Mouse (Mus musculus): ENCODE measurements around the gene Rmnd5b.
A peak's percentile ranks its signal among the peaks of the same experiment; 100 is the strongest.
"Not testable (repeated sequence)": the region's sequence is repeated elsewhere in the genome, so short reads cannot be mapped to it uniquely, and the experiment has no call there.

The Rmnd5b gene

DNA sequence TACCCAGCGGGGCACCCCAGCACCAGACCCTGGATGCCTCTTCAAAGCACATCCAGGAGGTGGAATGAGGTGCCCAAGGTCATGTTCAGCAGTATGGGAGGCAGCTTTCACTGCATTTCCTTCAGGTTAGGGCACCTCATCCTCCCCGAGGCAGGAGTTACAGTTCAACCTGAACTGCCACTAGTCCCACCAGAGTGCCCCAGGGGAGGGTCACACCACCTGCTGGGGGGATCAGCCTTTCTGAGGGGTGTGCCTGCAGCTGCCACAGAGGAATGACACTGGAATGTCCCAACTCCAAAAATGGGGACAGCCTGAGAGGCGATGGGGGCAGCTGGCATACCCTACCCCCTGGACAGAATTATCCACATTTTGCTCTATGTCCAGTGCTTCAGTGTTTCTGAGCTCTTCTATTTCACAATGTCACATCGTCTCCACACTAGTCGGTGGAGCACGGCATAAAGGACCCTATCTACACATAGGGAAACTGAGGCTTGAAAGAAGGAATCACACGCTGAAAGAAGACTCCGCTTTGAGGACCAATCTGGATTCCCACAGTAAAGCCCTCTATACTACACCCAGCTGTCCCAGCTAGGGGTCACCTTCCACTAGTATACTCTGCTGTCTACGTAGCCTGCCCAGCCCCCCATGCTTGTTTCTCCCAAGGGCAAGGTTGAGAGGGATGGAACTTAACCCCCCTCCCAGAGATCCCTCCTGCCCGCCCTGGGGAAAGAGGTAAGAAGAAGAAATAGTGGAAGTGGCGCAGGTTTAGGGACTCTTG lies 13.6 kb upstream of the Rmnd5b start:
- peak; percentile 26 for DNase-seq

DNA sequence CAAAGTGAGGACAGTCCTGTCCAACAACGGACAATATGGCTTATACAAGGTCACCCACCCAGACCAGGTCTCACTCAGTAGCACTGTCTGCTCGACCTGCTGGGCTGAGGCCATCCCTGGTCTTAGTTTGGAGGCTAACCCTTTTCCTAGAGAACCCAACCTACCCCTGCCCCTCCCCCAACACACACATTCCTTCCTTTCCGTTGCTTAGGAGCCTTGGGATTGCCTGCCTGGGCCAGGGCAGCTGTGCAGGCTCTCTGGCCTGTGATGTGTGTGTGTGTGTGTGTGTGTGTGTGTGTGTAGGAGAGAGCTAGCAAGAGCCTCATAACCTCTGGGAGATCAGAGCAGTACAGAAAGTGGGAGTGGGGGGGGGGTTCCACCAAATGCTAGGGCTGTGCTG lies 12.9 kb upstream of the Rmnd5b start:
- peak; percentile 49 for DNase-seq

DNA sequence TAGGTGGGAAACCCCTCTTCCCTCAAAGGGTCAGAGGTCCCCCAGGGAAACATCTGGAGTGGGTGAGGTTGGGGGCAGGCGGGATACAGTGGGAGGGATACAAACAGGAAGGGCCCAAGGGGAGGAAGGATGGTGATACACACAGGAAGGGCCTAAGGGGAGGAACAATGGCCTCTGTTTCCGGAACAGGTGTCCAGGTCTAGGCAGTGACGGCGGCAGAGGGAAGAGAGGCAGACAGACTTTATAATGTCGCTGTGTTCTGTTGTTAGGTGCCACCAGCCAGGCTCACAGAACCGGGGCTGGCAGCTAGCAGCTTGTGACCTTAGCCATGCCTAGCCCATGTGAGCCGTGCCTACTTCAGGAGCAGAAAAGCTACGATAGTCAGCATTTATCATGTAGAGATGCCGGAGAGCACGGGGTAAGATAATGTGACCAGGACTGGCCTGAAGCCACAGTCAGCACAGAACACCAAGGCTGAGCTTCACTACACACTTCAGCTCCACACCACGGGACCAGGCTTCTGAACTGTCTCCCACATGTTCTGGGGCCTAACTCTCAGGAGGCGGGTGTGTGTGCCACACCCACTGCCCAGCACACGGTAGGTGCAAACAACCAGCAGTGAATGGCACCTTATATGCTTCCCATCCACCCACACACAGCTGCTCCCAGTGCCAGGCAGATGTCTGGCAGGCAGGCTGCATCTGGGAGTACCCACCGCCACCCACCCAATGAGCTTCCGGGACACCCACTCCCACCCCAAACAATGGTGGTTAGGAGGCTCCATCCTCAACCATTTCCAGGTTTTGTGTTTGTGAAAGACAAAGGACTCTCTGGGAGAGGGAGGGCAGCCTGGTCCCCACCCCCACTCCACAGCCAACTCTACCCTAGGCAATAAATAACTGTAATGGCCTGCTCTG lies 11.3 kb upstream of the Rmnd5b start:
- no peak for DNase-seq

DNA sequence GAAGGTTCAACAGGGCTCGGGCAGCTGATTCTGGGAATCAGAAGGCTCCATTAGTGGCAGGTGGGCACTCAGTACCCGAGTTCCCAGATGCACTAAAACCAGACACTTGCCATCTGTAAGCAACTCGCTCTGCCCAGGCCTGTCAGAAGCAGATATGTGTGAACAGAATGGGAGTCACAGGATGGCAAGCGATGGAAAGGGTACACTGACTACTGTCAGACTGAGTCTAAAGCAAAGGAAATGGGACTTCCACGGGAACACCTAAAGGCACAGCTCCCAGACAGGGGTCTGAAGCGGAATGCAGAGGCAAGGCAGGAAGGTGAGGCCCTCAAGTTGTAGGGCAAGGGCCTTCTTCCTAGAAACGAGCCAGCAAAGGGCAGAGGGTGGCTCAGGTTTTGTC lies 10.5 kb upstream of the Rmnd5b start:
- no peak for DNase-seq

DNA sequence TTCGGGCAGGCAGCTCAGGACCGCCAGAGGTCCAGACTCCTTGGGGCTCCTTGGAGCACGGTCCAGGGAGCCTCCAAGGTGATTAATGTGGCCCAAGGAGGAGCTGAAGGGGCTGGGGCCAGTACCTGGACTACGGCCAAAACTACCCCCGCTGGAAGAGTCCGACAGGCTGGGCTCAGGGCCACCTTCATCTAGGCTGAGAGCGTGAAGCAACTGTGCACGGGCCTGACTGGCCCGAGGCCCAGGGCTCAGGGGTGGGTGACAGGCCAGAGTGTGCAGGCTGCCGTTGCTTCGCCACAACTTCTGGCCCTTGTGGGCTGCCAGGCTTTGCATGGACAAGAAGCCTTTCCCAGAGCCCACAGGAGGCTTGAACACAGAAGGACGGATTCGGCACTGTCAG lies 9.6 kb upstream of the Rmnd5b start:
- DNase-seq, result no peak

DNA sequence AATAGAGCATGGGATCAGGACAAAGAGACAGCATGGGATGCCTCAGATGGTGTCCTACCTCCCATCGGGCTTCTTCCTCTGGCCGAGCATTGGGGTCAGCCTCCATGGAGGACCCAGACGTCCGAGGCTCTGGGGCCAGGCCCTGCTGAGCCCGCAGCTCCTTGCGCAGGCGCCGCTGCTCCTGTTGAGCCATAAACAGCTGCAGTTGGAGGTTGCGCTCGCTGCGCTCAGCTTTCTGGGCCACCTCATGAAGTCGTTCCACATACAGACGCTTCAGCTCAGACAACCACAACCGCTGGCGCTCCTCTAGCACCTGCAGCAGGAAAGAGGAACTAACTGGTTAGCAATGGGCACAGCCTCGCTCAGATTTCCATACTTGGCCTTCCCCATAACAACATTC lies 8.5 kb upstream of the Rmnd5b start:
- DNase-seq, result no peak

DNA sequence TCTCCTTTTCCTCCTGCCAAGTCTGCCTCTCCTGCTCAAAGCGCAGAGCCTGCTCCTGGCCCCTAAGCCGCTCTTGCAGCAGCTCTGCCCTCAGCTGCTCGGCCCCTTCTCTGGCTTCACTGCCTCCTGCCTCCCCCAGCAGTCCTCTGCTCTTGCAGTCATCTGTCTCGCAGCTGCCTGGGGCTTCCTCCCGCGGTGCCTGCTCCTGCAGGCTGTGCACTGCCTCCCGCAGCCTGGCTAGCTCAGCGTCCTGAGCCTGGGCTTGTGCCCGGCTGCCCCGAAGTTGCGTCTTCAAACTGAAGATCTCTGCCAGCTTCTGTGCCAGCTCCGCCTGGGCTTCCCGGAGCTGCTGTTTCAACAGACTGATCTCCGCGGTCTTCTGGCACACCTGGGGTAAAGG lies 8.1 kb upstream of the Rmnd5b start:
- DNase-seq, result no peak

DNA sequence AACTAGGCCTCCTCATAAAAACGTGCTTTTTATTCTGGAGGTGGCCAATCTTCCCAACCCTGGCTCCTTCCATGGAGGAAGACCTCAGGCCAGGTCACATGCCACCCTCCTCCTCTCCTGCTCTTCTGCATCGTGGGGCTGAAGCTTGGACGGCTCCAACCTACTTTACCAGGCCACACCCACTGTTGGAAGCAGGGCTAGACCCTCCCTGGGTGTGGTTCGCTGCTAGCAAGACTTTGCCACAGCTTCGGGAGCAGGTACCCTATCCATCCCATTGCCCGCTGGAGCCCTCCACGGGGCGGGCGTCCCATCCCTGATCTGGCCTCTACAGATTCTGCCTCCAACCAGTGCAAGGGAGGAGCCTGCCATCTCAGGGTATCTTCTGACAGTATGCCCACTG lies 7.5 kb upstream of the Rmnd5b start:
- DNase-seq, result no peak

DNA sequence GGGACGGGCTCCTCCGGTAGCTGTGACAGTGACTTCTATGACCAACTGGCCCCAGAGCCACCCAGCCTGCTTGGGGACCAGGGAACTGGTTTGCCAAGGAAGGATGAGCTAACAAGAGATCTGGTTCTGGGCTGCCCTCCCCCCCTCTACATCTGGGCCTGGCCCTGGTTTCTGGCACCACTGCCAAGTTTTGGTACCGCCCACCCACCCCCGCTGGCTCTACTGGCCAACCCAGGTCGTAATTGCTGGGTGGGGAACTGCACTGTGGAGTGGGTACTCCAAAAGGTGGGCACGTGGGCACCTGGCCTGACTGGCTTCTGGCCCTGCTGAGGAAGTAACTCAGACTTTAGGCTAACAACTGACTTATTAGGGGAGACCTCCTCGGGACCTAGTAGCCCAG lies 5.1 kb upstream of the Rmnd5b start:
- no peak for DNase-seq

DNA sequence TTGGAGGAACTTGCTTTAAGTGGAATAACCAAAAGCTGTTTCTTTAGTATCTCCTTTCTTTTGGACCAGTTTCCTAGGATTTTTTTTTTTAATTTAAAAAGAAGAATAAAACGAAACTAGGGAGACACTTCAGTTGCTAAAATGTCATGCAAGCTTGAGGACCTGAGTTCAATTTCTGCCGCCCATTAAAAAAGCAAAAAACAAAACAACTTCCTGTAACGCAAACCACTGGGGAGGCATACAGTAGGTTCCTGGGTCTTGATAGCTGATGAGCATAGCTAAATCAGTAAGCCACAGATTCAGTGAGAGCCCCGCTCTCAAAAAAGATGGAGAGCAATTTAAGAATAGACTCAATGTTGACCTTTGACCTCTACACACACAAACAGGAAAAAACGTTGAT lies 2.8 kb upstream of the Rmnd5b start:
- DNase-seq, result no peak

DNA sequence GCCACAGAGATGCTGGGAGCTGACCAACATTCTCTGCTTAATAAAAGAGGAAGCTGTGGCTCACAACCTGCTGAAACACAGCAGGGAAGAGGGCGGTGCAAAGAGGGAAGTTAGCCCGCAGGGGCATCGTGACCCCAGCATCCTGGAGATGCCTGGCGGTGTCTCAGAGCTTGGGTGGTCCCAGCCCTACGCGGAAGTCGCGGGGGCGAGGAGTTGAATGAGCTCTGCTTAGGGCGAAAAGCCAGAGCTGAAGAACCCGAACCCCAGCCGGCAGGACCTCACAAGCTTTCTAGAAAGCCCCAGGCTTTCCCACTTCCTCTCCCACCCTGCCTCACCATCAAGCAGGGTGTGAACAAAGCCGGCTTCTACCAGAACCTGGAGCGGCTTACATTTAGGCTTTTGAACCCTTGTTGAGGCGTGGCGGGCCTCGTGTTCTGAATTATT lies 2.3 kb upstream of the Rmnd5b start:
- peak; percentile 37 for DNase-seq

DNA sequence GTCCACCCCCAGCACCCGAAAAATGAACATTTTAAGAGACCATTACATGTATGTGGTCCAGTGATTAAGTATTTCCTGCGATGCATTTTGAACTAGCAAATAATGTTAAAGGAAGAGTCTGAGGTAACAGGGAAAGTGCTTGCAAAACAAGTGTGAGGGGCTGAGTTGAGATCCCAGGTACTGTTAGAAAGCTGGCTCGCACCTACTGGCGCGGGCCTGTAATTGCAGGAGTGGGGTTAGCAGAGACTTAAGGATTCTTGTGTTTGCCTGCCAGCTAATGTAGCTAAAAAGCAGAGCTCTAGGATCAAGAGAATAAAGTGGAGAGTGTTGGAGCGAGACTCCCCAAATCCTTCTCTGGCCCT lies 608 bp upstream of the Rmnd5b start:
- peak; percentile 81 for DNase-seq

DNA sequence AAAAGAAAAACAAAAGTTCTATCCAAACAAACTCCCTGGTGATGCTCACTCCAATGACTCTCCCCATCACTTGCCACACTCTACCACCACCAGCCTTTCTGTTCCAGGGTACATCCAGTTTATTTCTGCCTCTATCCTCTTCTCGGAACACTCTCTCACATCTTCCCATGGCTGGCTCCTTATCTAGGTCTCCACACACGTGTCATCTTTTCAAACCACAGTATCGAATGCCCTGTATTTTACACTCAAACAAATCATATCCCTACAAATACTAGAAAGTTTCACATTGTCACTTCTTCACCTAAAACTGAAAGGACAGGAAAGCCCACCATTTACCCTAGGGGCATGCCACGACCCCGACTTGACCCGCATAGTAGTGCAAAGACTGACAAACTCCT lies 570 bp downstream of the Rmnd5b start:
- no peak for DNase-seq

DNA sequence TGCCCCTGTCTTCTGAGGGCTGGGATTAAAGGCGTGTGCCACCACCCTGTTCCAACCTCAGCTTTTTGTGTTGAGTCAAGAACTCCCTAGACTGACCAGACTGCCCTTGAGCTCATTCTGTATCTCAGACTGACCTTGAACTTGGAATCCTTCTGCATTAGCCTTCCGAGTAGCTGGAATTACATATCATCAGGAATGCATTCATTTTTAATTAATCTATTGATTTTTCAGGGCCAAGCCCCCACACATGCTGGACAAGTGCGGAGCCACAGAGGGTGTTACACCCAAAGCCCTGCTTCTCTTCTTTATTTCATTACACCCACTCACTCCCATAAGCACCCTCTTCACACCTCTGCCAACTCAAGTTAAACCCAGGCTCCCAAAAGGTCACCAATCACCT lies 2.0 kb downstream of the Rmnd5b start:
- no peak for DNase-seq

DNA sequence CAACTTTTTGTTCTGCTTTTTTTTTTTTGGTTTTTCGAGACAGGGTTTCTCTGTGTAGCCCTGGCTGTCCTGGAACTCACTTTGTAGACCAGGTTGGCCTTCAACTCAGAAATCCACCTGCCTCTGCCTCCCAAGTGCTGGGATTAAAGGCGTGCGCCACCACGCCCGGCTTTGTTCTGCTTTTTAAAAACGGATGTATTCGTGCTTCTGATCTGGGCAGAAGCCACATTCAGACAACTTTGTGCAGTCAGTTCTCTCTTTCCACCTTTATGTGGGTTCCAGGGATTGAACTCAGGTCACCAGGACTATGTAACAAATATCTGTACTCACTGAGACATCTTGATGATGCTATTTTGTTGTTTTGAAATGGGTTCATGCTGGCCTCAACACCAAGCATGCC lies 2.5 kb downstream of the Rmnd5b start:
- not testable (repeated sequence) for DNase-seq

DNA sequence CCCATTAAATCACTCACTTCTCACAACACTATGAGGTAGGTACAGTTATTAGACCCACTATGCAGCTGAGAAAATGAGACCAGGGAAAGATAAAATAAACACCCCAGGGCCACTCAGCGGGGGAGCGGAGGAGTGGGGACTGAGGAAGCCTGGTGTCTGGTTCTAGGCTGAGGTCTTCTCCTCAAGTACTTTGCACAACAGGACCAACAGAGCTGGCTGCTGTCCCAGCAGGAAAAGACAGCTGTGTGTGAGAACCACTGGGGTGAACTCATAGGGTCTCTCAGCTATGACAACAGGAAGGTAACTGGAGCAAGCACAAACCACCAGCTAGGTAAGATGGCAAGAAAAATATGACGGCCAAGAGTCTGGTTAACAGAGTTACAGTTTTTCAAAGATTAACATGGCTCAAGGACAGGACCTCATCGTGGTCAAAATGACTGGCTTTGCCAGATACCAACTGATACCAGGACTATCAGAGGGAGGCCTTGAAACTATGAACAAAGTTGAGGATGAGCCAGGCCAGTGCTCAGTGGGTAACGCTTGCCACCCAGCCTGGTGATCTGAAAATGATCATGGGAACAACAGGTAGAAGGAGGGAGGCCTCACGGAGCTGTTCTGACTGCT lies 3.5 kb downstream of the Rmnd5b start:
- DNase-seq, result no peak

DNA sequence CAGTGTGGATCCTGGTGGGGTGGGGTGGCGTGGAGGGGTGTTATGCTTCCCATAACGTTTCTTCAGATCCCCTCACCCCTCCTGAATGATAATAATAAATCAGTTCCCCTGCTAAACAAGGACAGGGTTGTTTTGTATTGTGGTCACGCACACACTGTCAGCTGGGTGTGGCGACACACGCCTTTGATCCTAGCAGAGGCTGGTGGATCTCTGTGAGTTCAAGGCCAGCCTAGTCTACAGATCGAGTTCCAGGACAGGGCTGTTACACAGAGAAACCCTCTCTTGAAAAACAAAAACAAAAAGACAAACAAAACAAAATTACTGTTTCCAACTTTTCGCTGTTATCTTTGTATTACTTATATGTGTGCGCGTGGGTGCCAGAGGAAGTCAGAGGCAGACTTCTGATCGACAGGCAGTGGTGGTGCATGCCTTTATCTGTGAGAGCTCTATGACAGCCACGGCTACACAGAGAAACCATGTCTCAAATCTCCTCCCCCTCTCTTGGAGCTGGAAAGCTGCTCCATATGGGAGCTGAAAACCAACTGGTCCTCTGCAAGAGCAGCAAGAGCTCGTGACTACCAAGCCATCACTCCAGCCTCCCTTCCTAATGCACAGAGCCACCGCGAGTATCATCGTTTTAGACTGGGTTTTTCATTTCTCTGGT lies 5.9 kb downstream of the Rmnd5b start:
- no peak for DNase-seq

DNA sequence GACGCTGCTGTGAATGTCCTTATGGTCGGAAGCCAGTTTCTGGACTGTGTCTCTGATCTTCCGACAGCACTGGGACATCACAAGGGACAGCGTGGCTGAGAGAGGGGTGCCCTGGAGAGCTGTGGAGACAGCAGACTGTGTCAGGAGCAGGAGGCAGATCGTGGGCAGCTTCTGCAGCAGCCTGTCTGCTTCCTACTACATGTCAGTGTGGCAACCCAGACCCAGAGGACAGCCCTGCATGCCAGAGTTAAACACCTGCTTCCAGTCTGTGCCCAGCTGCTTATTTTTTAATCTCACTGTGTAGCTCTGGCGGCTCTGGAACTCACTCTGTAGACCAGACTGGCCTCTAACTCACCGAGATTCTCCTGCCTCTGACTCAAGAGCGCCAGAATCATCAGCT lies 7.8 kb downstream of the Rmnd5b start:
- no peak for DNase-seq

DNA sequence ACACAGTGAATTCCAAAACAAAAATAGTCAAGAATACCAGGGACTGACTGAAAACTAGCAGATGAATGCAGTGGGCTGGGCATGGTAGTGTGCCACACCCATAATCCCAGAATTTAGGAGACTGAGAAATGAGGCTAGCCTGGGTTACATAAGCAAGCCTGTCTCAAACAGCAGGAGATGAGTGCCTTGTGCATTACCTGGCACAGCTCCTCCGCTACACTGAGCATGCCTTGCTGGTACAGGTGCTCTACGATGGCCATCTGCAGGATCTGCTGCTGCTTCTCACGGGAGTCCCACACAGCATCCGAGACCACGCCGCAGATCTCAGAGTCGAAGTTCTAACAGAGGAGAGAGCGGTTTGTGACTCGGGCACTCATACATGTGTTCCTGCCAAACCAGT lies 8.3 kb downstream of the Rmnd5b start:
- no peak for DNase-seq

DNA sequence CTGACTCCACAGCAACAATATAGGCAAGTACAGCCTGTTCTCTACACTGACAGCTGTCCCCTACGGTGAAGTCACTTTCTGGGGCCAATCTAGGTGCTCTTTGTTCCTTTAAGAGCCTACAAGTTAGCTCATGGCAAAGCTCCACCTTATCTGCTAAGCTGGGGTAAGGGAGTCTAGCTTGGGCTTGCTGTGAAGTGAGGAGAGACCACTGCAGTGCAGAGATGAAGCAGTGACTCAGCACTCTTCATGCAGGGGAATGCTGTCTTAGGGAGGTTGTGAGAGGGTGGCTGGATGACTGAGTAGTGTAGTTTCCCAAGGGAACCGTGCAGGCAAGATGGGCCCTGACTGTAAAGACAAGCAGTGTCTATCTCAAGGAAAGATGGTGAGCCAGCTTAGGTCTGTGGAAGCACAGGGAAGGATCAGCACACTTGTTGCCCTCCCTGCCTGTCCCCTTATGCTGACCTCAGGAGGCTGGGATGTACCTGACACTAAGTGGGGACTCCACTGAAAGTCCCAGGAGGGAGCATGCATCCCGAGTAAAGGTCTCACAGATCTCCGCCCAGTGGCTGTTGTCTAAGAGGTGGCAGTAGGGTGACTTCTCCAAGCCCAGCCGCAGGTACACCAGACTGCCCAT lies 10.4 kb downstream of the Rmnd5b start:
- DNase-seq, result no peak

DNA sequence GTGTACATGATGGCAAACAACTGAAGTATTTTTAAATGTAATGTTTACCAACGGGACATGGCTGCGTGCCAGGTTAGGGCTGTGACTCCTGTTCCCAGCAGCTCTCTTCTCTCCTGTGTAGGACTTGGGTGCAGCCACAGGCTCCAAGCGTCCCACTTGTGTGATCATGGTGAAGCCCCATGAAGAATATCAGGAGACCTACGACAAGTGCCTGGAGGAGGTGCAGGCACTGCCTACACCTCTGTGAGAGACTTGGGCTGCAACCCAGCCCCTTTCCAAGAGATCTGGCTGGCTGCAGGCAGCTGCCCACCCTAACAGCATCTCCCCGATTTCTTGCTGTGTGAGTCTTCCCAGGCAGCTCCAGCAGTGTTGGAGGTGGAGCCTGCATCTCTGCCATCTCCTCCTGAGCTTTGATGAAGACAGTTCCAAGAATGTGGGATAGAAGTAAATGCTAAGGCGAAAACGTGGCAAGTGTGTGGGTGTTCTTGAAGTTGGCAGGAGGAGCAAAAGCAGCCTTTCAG lies 12.7 kb downstream of the Rmnd5b start:
- DNase-seq, result no peak

DNA sequence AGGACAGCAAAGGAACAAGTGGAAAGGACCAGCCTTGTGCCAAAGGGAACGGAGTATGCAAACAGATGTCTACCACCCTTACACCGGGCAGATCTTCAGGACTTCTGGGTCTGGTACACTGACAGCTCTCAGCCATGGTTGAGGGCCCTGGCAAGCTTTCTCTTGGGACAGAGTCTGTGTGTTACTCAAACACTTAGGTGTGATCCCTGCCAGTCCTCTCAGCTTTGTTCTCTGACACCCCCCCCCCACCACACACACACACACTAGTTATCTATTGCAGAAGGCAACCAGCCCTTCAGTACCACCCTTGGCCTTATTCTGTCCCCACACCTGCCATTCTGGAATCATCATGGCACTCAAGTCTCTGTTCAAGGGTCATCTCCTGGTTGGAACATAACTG lies 13.9 kb downstream of the Rmnd5b start:
- DNase-seq, result no peak

DNA sequence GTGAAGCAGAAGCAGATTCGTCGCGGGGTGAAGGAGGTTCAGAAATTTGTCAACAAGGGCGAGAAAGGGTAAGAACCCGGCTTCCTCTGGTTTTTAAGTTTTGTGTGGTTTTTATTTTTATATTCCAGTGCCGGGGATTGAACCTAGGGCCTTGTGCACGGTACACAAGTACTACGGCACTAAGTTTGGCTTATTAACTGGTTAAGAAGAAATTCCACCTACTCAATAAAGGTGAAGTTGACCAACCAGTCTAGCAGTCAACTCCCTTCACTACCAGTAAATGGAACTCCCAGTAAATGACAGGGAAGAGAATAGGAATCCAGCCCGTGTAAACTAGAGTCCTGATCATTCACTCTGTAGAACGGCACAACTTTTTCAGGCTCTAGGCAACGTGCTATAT lies 15.6 kb downstream of the Rmnd5b start:
- no peak for DNase-seq
